Mouse (Mus musculus): ENCODE results near the gene Ebf1. TPM values are rescaled to one million over a fixed set of nuclear protein-coding genes. Genes with fewer than 3 reads are reported as not detected.

Ebf1 gene
- total and polyA plus RNA-seq, 3 experiments: 0.04 TPM; not detected in 2

- H3K27me3 ChIP-seq (ENCODE audit: control insufficient read depth in 1 of 2, insufficient read depth in 2 of 2, low read length in 2 of 2): no peaks in the 10 kb centered on the region; a peak in 3 of 4 replicates
- no peaks in the 10 kb centered on the region for H3K4me1 ChIP-seq (ENCODE audit: control insufficient read depth in 1 of 2, insufficient read depth in 2 of 2, low read length in 2 of 2)
- H3K9ac ChIP-seq (ENCODE audit: control insufficient read depth, low read depth, low read length, poor library complexity, severe bottlenecking): no peak overlapping the region
- no peaks in the 10 kb centered on the region for H3K79me2 ChIP-seq (ENCODE audit: control insufficient read depth, insufficient read depth, low read length, poor library complexity)
- no peaks in the 10 kb centered on the region for H3K36me3 ChIP-seq (ENCODE audit: control insufficient read depth in 1 of 2, insufficient read depth in 2 of 2, low read length in 2 of 2)
- no peaks in the 10 kb centered on the region for H3K9me3 ChIP-seq (replicated peaks; ENCODE audit: insufficient read depth, low read length)
- H3K4me3 ChIP-seq (ENCODE audit: control insufficient read depth in 1 of 2, insufficient read depth in 1 of 2, low read depth in 2 of 2, low read length in 2 of 2): no peak overlapping the region
- TF ChIP-seq HCFC1 (IDR thresholded peaks at IDR 0.05; ENCODE audit: low read depth, low read length) (no peak), BHLHE40 (IDR thresholded peaks at IDR 0.05; ENCODE audit: borderline replicate concordance, low read depth, low read length) (no peak), MAX (IDR thresholded peaks at IDR 0.05; ENCODE audit: low read length) (no peak), KAT2A (conservative IDR thresholded peaks at IDR 0.05; ENCODE audit: low read depth, low read length) (no peak), ZNF384 (IDR thresholded peaks at IDR 0.05; ENCODE audit: low read depth, low read length) (no peak), EP300 (IDR thresholded peaks at IDR 0.05; ENCODE audit: low read depth in 1 of 2, low read length in 2 of 2) (no peak), SIN3A (IDR thresholded peaks at IDR 0.05; ENCODE audit: low read length) (no peak), TCF12 (IDR thresholded peaks at IDR 0.05; ENCODE audit: low read depth, low read length) (no peak), TBP (IDR thresholded peaks at IDR 0.05; ENCODE audit: low read depth, low read length) (no peak), MAZ (IDR thresholded peaks at IDR 0.05; ENCODE audit: low read depth, low read length) (no peak), GATA1 (IDR thresholded peaks at IDR 0.05; ENCODE audit: low read depth, low read length) (no peak), USF1 (IDR thresholded peaks at IDR 0.05; ENCODE audit: low read depth, low read length) (no peak), MAFK (IDR thresholded peaks at IDR 0.05; ENCODE audit: borderline replicate concordance, low read depth, low read length) (no peak), CHD2 (IDR thresholded peaks at IDR 0.05; ENCODE audit: low read length) (no peak), UBTF (IDR thresholded peaks at IDR 0.05; ENCODE audit: borderline replicate concordance, insufficient read depth, low read depth, low read length) (no peak), POLR2A (IDR thresholded peaks at IDR 0.05; ENCODE audit: control insufficient read depth in 1 of 2, insufficient read depth in 1 of 2, low read depth in 1 of 2, low read length in 2 of 2, poor library complexity in 1 of 2) (no peak), SMC3 (IDR thresholded peaks at IDR 0.05; ENCODE audit: low read depth, low read length) (no peak)
- no peak overlapping the region for H3K27ac ChIP-seq (ENCODE audit: control insufficient read depth, low read depth, low read length)
- no peak for DNase-seq (ENCODE audit: low read depth, low spot score)
These were observed 3.0 kb downstream of the Ebf1 start for GRCm38 (mm10) chr11:44619887-44620693.

GRCm38 (mm10) chr11:44620694-44621446 is 3.8 kb downstream of the Ebf1 start:
- Histone ChIP-seq H3K27me3 (ENCODE audit: control insufficient read depth in 1 of 2, insufficient read depth in 2 of 2, low read length in 2 of 2) (no peaks in the 10 kb centered on the region; a peak in 3 of 4 replicates), H3K9me3 (replicated peaks; ENCODE audit: insufficient read depth, low read length) (no peaks in the 10 kb centered on the region), H3K9ac (ENCODE audit: control insufficient read depth, low read depth, low read length, poor library complexity, severe bottlenecking) (no peak overlapping the region), H3K4me1 (ENCODE audit: control insufficient read depth in 1 of 2, insufficient read depth in 2 of 2, low read length in 2 of 2) (no peaks in the 10 kb centered on the region), H3K79me2 (ENCODE audit: control insufficient read depth, insufficient read depth, low read length, poor library complexity) (no peaks in the 10 kb centered on the region), H3K4me3 (ENCODE audit: control insufficient read depth in 1 of 2, insufficient read depth in 1 of 2, low read depth in 2 of 2, low read length in 2 of 2) (no peak overlapping the region), H3K36me3 (ENCODE audit: control insufficient read depth in 1 of 2, insufficient read depth in 2 of 2, low read length in 2 of 2) (no peaks in the 10 kb centered on the region), H3K27ac (ENCODE audit: control insufficient read depth, low read depth, low read length) (no peak overlapping the region)
- TF ChIP-seq MXI1 (IDR thresholded peaks at IDR 0.05; ENCODE audit: low read depth, low read length) (no peak), GABPA (IDR thresholded peaks at IDR 0.05; ENCODE audit: low read depth, low read length) (no peak), TCF12 (IDR thresholded peaks at IDR 0.05; ENCODE audit: low read depth, low read length) (no peak), UBTF (IDR thresholded peaks at IDR 0.05; ENCODE audit: borderline replicate concordance, insufficient read depth, low read depth, low read length) (no peak), CHD2 (IDR thresholded peaks at IDR 0.05; ENCODE audit: low read length) (no peak), MEF2A (IDR thresholded peaks at IDR 0.05; ENCODE audit: extremely low read depth, insufficient replicate concordance, low read depth, low read length, poor library complexity, severe bottlenecking) (no peak), EP300 (IDR thresholded peaks at IDR 0.05; ENCODE audit: low read depth in 1 of 2, low read length in 2 of 2) (no peak), SMC3 (IDR thresholded peaks at IDR 0.05; ENCODE audit: low read depth, low read length) (no peak), USF2 (IDR thresholded peaks at IDR 0.05; ENCODE audit: borderline replicate concordance in 1 of 2, insufficient read depth in 1 of 2, low read depth in 1 of 2, low read length in 2 of 2) (no peak), ZKSCAN1 (IDR thresholded peaks at IDR 0.05; ENCODE audit: low read depth, low read length) (no peak), ETS1 (IDR thresholded peaks at IDR 0.05; ENCODE audit: low read depth, low read length) (no peak), HCFC1 (IDR thresholded peaks at IDR 0.05; ENCODE audit: low read depth, low read length) (no peak), ZNF384 (IDR thresholded peaks at IDR 0.05; ENCODE audit: low read depth, low read length) (no peak), POLR2AphosphoS2 (IDR thresholded peaks at IDR 0.05; ENCODE audit: low read length) (no peak), USF1 (IDR thresholded peaks at IDR 0.05; ENCODE audit: low read depth, low read length) (no peak)
- no peak for DNase-seq (ENCODE audit: low read depth, low spot score)

Data from MEL (cell line).